Mouse (Mus musculus) telencephalon, adult 2 months (tissue): ENCODE measurements at regions not wholly inside any gene's neighbourhood (a gene's known extent, or its start where the extent isn't known, plus 50 kb on each side); places are given as distances from the start of the nearest gene placed in this dataset.
"Not testable (repeated sequence)": the region's sequence is repeated elsewhere in the genome, so short reads cannot be mapped to it uniquely, and the experiment has no call there.

Experiments used
- DNase-seq: peaks from one replicate; pipeline ENCODE4 v3.0.0-alpha.2; 2011; ENCODE audit warnings: low read depth, low spot score

DNA sequence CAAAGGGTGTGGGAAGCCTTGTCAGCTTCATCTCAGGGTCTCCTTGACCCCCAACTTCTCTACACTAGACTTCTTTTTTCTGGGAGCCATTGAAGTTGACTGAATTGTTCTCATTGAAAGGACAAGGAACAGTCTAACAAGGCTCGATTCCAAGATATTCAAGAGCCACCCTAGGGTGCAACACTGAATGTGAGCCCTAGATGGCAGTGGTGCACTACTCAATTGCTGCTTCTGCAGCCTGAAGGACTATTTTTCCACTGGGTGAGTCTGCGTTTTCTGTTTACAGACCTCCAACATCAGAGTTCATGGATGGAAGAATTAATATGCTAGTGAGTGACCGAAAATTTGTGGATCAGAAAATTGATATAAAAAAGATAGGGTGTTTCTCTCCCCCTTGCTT, 161.5 kb downstream of the Hpcal1 start:
- DNase-seq: peak; percentile 1

DNA sequence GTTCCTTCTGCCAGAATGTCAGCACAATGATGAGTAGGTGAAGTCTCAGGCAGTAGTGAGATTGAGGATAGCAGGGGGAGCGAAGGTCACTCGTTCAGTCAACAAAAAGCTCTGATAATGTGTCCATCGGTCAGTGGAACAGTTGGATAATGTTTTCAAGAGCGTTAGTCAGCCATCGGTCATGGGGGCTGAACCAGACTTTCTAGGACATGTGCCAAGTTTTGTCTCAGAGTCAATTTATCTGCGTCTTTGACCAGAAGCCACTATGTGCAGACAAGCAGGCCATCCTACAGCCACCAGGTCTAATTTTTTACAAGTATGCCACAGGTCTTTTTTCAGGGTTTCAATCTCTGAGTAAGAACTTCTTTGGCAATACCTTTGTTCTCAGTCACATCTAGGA, 181.8 kb downstream of the Hpcal1 start:
- not testable (repeated sequence) for DNase-seq

DNA sequence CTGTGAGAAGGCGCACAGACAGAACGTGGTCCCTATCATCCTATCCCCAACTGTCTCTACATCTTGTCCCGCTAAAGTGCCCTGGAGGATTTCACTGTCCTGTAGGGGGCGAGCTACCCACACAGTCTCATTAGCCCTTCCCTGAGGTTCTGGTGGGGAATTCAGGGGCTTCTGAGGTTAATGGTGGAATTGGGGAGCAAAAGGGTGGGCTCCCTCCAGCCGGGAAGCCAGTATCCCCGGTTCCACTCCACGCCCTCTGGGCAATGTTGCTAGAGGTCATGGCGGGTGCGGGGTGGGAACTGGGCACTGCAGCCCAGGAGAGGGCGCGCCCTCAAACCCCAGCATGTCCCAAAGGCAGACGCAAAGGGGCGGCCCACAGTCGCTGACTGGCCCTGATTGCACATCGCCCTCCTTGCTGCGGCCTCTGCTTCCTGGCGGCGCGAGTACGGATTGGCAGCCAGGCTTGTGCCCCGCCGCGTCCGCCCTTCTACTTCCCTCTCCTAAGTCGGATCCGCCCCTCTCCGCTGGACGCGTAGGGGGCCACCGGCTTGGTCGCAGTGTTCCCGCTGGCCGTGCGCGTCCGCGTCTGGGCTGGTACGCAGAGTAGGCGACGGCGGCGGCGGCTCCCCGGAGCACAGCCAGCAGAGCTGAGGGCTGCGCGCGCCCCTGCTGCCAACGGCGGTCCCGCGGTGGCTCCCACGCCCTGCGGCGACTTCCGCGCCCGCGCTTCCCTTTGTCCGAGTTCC, 190.9 kb downstream of the Hpcal1 start:
- peak; percentile 90 for DNase-seq

DNA sequence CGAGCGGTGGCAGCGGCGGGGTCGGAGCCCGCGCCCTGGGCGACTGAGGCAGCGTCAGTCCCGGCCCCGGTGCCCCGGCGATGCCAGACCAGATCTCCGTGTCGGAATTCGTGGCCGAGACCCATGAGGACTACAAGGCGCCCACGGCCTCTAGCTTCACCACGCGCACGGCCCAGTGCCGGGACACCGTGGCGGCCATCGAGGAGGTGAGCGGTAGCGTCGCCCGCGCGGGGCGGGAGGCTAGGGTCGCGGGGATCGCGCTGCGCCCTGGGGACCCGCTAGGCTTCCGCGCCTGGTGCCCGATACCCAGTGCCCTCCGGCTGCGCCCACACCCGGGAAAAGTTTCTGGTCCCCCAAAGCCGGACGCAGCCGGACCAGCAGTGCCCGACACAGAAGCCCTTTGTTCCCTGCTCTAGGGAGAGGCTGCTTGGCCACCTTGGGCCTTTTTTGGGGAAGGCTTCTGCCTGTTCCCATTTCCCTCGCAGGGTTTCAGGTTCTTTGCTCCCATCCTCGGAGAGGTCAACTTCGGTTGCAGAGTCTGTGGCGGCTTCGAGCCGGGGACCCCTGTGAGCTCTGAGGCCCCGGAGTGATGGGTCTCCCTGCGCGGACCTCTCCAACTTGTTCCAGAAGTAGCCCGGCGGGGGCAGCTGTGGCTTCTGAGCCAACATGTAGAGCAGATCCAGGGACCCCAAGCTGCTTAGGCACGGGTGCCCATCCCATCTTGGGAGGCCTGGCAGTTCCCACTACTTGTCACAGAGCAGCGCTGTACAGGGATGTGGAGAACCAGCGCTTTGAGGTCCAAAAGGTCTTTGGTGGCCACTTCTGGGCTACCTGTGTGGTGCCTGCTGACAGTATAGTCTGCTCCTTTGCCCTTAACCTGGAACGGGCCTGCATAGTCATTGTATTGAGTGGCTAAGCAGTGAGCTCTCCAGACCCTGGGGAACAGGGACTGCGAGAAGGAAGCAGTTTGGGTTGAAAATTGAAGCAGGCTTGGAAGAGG, 191.8 kb downstream of the Hpcal1 start:
- DNase-seq: not testable (repeated sequence)

DNA sequence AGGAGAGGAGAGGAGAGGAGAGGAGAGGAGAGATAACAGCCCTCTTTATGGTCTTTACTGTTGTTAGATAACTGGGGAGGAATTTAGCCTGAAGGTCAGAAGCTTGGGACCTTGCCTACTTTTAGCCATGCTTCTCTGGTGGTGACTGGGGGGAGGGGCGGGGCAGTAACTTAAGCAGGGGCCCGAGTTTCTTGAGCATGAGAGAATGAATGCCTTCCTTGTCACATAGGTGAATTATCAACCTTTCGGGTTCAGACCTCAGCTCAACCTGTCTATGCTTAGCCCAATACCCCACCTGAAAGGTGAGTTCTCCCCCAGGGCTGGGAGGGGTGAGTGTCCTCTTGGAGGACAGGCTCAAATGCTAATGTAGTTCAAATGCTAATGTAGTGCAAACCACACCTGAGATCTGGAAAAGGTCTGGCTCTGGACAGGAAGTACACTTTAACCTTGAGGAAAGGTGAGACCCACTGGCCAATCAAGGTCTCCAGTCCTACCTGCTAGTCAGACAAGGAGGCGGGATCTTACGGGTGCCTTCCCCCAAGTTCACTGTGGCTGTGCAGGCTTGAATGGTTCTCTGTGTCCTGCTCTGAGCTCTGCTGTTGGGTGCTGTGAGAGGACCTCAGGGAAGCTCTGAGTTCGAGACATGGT, 201.1 kb downstream of the Hpcal1 start:
- not testable (repeated sequence) for DNase-seq

GRCm38 (mm10) chr12:17913058-17913457, 222.4 kb downstream of the Hpcal1 start:
- not testable (repeated sequence) for DNase-seq
